Mouse (Mus musculus) liver (tissue): ENCODE results near the gene Senp3.
"Not testable (repeated sequence)": the region's sequence is repeated elsewhere in the genome, so short reads cannot be mapped to it uniquely, and the experiment has no call there.

Source experiments
- DNase-seq: peaks from one replicate; pipeline ENCODE4 v3.0.0-alpha.2; 2020; ENCODE audit warnings: mixed read lengths

Senp3 gene

DNA sequence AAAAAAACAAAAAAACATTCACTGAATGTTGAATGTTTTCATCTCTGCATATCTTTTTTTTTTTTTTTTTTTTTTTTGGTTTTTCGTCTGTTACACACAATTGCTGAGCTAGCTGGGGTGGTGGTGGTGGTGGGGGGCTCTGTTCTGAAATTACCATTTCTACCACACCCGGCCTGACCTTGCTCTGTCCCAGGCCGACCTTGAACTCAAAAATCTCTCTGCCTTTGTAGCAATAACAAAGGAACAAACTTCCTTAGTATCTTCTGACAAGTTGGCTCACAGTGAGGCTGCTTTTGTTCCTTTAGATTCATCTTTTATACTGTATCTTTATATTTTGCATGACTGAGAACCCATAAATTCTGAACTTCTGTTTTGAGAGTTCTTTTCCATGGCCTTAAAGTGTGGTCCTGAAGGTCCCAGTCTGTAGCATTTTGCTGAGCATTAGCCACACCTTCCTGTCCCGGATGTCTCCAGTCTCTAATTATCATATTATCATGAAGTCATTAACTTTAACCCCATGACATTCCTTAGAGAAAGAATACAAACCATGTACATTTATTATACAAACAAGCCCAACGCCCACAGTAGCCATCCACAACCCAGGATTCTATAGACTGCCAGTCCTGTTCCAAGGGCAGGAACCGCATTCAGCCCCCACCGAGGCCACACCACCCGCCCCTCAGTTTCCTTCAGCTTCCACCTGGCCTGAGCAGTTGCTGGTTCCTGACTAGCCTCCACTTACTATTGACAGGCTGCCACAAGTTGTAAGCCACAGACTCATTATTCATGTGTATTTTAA, 22.1 kb upstream of the Senp3 start:
- DNase-seq = no peak

GRCm38 (mm10) chr11:69703381-69703780, 21.5 kb upstream of the Senp3 start:
- DNase-seq = not testable (repeated sequence)

GRCm38 (mm10) chr11:69702886-69703285, 21.0 kb upstream of the Senp3 start:
- not testable (repeated sequence) for DNase-seq

DNA sequence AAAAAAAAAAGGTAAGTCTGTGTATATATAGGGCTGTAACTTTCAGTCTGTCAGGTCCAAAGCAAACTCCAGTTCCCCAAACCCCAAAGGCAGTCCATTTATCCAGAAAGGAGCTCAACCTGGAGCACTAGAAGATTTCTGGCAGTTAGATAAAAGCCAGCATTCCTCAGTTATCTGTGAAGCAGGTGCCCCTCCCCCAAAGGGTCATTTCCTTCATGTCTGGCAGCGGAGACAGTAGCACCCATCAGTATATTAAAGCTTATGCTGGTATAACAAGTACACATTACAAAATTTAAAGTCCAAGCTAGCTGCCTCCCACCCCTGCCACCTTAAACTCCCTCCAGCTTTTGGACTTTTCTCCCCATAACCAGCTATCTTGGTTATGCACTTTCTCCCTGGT, 17.7 kb upstream of the Senp3 start:
- no peak for DNase-seq

GRCm38 (mm10) chr11:69698574-69698973, 16.7 kb upstream of the Senp3 start:
- DNase-seq = no peak

GRCm38 (mm10) chr11:69697396-69697795, 15.5 kb upstream of the Senp3 start:
- DNase-seq = no peak

DNA sequence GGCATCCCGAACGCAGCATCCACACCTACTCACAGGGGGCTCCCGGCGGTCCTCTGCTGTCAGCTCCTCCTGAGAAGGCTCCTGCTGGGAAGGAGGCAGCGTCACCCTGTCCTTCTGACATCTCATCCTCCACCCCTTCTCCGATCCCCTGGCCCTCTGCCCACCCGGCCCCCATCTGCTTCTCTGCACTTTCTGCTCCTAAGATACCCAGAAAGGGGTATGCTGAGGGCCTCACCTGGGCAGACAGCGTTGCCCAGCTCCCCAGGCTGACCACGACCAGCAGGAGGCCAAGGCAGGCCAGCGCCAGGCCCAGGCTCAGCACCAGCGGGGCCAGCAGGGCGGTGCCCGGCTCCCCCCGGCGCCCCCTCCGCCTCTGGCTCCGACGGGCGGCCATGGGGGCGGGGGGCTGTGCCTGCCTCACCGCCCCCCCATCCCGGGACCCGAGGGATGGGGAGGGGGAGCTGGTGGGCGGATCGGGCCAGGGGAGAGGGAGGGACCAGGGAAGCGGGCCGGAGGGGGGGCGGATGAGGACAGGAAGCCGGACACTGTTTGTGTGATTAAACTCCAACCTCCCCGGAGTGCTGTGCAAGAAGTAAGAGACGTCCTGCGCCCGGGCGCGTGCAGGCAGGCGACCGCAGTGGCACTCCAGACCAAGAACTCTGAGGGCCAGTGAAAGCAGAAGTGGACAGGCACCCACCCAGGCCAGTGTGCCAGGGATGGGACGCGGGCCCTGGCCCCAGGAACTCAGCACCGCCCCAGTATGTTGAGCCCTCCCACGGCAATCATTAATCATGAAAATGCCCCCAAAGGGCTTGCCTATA, 13.7 kb upstream of the Senp3 start, which contains the start of the genes Tnfsf12 and Tnfsfm13:
TSS of gene Tnfsf12 (minus strand) at position 489 of the 821 bp plus-strand sequence.
TSS of gene Tnfsfm13 (minus strand) at position 738 of the 821 bp plus-strand sequence.
- peak; percentile 65 for DNase-seq

GRCm38 (mm10) chr11:69695046-69695360, 13.1 kb upstream of the Senp3 start:
- no peak for DNase-seq

DNA sequence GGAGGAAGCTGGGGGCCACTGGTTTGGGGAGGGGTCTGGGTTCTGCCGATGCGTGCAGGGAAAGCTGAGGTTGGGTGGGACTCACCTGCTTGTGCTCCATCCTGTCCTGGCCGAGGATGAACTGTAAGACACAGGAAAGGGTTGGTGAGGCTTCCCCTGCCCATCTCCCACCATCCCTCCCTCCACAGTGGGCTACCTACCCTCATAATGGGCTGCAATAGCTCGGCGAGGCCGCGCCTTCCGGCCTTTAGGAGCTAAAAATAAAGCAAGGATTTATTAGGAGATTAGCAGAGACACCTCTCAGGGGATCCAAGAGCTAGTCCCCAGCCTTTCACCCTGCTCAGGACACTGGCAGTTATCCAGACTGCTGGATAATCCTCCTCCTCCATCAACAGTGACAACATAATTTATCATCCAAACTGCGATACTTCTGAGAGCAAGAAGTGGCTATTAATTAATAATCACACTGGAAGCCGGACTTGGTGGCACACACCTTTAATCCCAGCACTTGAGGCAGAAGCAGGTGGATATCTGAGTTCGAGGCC, 11.6 kb upstream of the Senp3 start:
- no peak for DNase-seq

DNA sequence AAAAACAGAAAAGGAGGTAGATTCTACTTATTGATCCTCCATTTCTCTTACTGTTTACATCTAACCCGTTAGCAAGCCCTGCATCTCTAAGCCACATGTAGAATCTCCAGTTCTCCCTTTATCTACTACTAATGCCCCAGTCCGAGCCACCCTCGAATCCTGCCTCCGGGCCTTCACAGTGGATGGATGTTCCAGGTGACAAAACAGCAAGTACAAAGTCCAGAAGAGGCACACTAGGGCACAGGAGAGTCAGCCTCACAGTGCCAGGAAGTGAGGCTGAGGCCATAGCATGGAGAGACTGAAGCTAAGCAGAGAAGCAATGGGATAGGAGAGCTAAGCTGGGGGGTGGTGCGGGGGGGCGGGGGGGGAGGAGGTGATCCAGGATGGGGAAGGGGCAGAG, 11.0 kb upstream of the Senp3 start:
- no peak for DNase-seq

GRCm38 (mm10) chr11:69692196-69692811, 10.4 kb upstream of the Senp3 start:
- DNase-seq = no peak

DNA sequence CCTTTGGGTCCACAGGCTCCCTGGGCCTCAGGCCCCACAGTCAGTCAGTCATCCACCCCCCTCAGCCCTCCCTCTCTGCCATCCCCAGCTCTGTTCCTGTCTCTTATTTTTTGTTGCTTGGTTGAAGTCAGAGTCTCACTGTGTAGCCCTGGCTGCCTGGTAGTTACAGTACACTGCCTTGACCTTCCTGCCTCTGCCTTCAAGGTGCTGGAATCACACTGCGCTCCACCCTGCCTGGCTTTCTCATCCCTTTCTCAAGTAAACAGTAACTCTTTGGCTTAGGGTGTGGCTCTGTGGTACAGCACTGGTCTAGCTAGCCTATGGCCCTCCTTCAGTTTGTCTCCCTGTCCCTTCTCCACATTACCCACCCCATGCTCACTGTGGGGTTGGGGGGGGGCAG, 8.0 kb upstream of the Senp3 start:
- DNase-seq = no peak

DNA sequence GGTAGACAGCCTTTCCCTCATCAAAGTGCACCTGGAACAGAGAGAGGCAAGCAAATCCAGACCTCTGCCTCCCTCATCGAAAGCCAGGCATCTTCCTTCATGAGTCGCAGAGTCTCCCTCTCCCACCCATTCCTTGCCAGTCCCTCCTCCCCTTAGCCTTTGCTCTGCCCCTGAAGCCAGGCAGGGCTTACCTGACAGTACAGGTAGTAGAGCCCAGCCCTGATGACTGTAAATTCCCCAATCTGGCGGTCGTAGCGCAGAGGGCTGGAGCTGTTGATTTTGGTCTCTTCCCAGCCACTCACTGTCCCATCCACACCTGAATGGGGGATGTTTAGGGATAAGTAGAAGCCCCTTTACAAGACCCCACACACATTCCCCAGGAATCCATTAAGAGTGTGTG, 5.2 kb upstream of the Senp3 start:
- no peak for DNase-seq

DNA sequence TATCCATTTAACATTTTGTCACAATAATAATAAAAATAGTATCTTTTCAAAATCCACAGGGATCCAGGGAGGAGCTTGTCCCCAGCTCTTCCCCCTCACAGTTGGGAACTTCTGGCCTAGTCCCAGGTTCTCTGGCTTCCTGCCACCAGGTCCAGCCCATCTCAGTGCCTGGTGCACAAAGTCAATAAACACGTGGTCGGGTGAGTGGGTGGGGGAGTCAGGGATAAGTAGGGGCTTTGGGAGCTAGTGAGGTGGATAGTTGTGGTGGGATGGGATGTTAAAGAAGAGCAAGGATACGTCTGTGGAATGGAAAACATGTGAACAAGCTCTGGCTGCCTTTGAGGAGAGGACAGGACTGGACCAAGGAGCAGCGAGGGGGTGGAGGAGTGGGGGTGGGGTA, 4.5 kb upstream of the Senp3 start:
- peak; percentile 64 for DNase-seq

GRCm38 (mm10) chr11:69685526-69686148, 3.8 kb upstream of the Senp3 start, which contains the start of gene Tnfsf13:
TSS of gene Tnfsf13 (minus strand) at chr11:69685784.
- no peak for DNase-seq

DNA sequence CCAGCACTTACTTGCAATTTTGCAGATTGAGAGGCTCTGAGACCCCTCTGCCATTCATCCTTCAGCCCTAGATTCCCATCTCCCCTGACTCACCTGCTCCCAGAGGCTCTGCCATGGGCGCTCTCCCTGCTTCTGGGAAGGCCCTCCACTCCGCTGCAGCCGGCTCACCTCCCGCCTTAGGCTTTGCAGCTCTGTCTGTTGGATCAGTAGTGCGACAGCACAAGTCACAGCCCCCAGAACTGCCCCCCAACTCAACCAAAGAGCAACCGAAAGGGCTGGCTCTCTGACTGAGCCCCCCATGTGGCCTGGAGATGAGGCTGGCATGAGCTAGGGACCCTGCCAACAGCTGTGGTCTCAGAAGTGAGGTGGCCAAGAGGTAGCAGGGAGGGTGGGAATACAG, 3.1 kb upstream of the Senp3 start:
- no peak for DNase-seq

DNA sequence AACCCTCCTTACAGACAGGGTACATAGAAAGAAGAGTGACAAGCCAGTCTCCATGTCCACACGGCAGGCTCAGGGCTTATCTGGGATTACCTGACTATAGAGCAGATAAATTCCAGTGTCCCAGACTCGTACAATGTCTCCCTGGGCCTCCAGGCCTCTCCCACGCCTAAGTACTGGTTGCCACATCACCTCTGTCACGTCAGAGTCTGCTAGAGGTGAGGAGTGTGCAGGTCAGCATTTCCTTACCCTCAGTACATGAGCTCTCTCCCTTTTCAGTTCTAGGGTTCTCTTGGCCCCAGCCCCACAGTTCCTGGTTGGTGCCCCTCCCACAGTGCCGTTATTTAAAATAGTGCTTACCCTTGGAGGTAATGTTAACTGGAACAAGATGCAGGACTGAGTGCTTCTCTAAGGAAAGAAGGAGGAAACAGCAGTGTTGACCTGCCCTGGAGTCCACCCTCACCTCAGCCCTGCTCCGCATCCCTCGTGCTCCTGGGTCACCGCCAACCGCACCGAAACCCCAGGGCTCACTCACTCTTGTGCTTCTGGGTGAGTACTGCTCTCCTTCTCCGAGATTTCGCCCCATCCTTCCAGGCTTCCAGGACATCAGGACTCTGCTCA, 2.4 kb upstream of the Senp3 start:
- no peak for DNase-seq

DNA sequence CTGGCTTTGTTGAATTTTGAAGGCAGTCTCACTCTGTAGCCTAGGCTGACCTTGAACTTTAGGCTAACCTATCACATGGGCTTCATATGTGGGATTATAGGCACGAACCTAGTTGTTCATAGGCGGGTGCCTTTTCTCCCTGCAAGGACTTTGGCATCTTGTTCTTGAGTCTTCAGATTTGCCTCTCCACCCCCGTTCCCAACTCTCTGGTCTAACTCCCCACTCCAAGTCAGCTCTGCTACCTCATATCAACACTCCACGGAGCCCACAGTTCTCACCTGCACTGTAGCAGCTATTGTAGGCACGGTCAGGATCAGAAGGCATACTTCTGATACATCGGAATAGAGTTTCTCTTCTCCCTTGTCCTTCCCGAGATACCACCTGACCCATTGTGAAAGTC, 1.7 kb upstream of the Senp3 start:
- no peak for DNase-seq

- peak; percentile 90 for DNase-seq
Observed at GRCm38 (mm10) chr11:69682840-69683533, 1.1 kb upstream of the Senp3 start.

DNA sequence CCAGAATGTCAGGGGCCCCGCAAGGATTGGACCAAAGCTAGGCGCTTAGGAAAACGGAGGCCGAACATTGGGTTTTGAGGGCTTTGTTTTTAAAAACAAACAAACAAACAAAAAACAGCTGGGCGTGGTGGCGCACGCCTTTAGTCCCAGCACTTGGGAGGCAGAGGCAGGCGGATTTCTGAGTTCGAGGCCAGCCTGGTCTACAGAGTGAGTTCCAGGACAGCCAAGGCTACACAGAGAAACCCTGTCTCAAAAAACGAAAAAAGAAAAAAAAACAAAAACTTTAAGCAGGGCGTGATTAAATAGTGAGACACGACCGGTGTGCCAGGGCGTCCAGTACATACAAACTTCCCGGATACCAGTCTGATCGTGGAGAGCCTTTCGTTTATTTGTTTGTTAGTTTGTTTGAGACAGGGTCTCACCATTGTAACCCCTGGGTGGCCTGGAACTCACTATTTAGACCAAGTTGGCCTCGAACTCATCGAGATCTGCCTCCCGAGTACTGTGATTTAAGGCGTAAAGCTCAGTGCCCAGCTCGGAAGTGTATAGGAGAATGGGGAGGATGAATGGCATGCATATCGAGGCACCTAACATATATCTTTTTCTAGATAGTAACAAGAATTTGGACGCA, 440 bp upstream of the Senp3 start:
- no peak for DNase-seq
